Mouse (Mus musculus): Measurements from ENCODE around the gene Zfp81. TPM values are rescaled to one million over a fixed set of nuclear protein-coding genes. Genes with fewer than 3 reads are reported as not detected.
"Not testable (repeated sequence)": the region's sequence is repeated elsewhere in the genome, so short reads cannot be mapped to it uniquely, and the experiment has no call there.

Zfp81 gene
- total RNA-seq (2015) (10.7 and 17.8 TPM in 2 replicates), total RNA-seq (2017) (9.9 and 12.4 TPM in 2 replicates)

- peak; percentile 100 for ATAC-seq (ENCODE audit: poor library complexity, severe bottlenecking)
These were observed at the start of gene Zfp81 for GRCm38 (mm10) chr17:33358411-33359384. Gene Zfp81 (minus strand): TSS chr17:33358878.

GRCm38 (mm10) chr17:33394182-33395034 is 35.7 kb upstream of the Zfp81 start, which contains the start of gene Zfp101:
Gene Zfp101 (minus strand): TSS chr17:33394641.
- peak; percentile 100 for ATAC-seq (ENCODE audit: poor library complexity, severe bottlenecking)

- ATAC-seq (ENCODE audit: poor library complexity, severe bottlenecking) = no peak
These were observed 33.6 kb upstream of the Zfp81 start for GRCm38 (mm10) chr17:33392271-33392670.

GRCm38 (mm10) chr17:33385705-33386104 is 27.0 kb upstream of the Zfp81 start:
- no peak for ATAC-seq (ENCODE audit: poor library complexity, severe bottlenecking)

GRCm38 (mm10) chr17:33372795-33373194 is 14.1 kb upstream of the Zfp81 start:
- no peak for ATAC-seq (ENCODE audit: poor library complexity, severe bottlenecking)

GRCm38 (mm10) chr17:33352981-33353380 is 5.7 kb downstream of the Zfp81 start:
- no peak for ATAC-seq (ENCODE audit: poor library complexity, severe bottlenecking)

- ATAC-seq (ENCODE audit: poor library complexity, severe bottlenecking) = not testable (repeated sequence)
These were observed 68.9 kb downstream of the Zfp81 start for GRCm38 (mm10) chr17:33289876-33290149.

- peak; percentile 99 for ATAC-seq (ENCODE audit: poor library complexity, severe bottlenecking)
These were observed 69.4 kb downstream of the Zfp81 start, which contains the start of gene Zfp955b for GRCm38 (mm10) chr17:33289039-33289875. Gene Zfp955b (plus strand): TSS chr17:33289544.

Other genes with a start within 250 kb of the Zfp81 start
- gene Morc2b, start 219.2 kb downstream of the Zfp81 start, total RNA-seq (2015) = not detected in 2 replicates
- gene Morc2b, start 219.2 kb downstream of the Zfp81 start, total RNA-seq (2017) = not detected in 2 replicates
- gene Olfr55, start 190.4 kb downstream of the Zfp81 start, total RNA-seq (2015) = not detected in 2 replicates
- gene Olfr55, start 190.4 kb downstream of the Zfp81 start, total RNA-seq (2017) = not detected in 2 replicates
- not detected in 2 replicates for gene Olfr239, start 167.6 kb downstream of the Zfp81 start, total RNA-seq (2015)
- gene Olfr239, start 167.6 kb downstream of the Zfp81 start, total RNA-seq (2017) = not detected in 2 replicates
- not detected in 2 replicates for gene Olfr1564, start 137.2 kb downstream of the Zfp81 start, total RNA-seq (2015)
- not detected in 2 replicates for gene Olfr1564, start 137.2 kb downstream of the Zfp81 start, total RNA-seq (2017)
- gene Zfp955a, start 103.7 kb downstream of the Zfp81 start, total RNA-seq (2015) = 9.8 and 12.1 TPM in 2 replicates
- 11.4 and 12.2 TPM in 2 replicates for gene Zfp955a, start 103.7 kb downstream of the Zfp81 start, total RNA-seq (2017)
- 0.05 TPM in 1 of 2 replicates, not detected in the other for gene Olfr63, start 94.2 kb downstream of the Zfp81 start, total RNA-seq (2015)
- not detected in 2 replicates for gene Olfr63, start 94.2 kb downstream of the Zfp81 start, total RNA-seq (2017)
- gene Zfp955b, start 69.3 kb downstream of the Zfp81 start, total RNA-seq (2015) = 4.1 and 5.3 TPM in 2 replicates
- 5.7 and 6.4 TPM in 2 replicates for gene Zfp955b, start 69.3 kb downstream of the Zfp81 start, total RNA-seq (2017)
- 25.0 and 29.8 TPM in 2 replicates for gene Zfp101, start 35.8 kb upstream of the Zfp81 start, total RNA-seq (2015)
- gene Zfp101, start 35.8 kb upstream of the Zfp81 start, total RNA-seq (2017) = 38.4 and 47.9 TPM in 2 replicates
- gene Actl9, start 74.0 kb upstream of the Zfp81 start, total RNA-seq (2015) = not detected in 2 replicates
- gene Actl9, start 74.0 kb upstream of the Zfp81 start, total RNA-seq (2017) = not detected in 2 replicates
- gene Adamts10, start 165.3 kb upstream of the Zfp81 start, total RNA-seq (2015) = 27.5 and 28.6 TPM in 2 replicates
- 39.7 and 41.6 TPM in 2 replicates for gene Adamts10, start 165.3 kb upstream of the Zfp81 start, total RNA-seq (2017)
- 151 and 157 TPM in 2 replicates for gene Myo1f, start 196.8 kb upstream of the Zfp81 start, total RNA-seq (2015)
- 380 and 381 TPM in 2 replicates for gene Myo1f, start 196.8 kb upstream of the Zfp81 start, total RNA-seq (2017)